Mouse (Mus musculus) intestine, postnatal 0 days (tissue): ENCODE measurements at regions not wholly inside any gene's neighbourhood (a gene's known extent, or its start where the extent isn't known, plus 50 kb on each side); places are given as distances from the start of the nearest gene placed in this dataset.

Source experiments
- ATAC-seq: fragments of 200-750 bp; cut with Nextera tagmentation; 2 replicates; pipeline ENCODE4 v1.8.0; 2017; ENCODE audit warnings: mild to moderate bottlenecking, moderate TSS enrichment, moderate library complexity
- H3K27ac ChIP-seq: fragments of 300-500 bp; sonication (generic); 2 replicates; pipeline ENCODE4 v1.5.1; 2014; ENCODE audit warnings: mild to moderate bottlenecking, low read depth, low read length, moderate library complexity
- H3K27me3 ChIP-seq: fragments of 300-500 bp; sonication (generic); replicated peaks from 2 replicates; pipeline ENCODE4 v1.6.1; 2014; ENCODE audit warnings: low read length, mixed read lengths; ENCODE audit not compliant: control insufficient read depth, insufficient read depth
- H3K36me3 ChIP-seq: fragments of 300-500 bp; sonication (generic); 2 replicates; pipeline ENCODE4 v1.6.1; 2014; ENCODE audit warnings: mild to moderate bottlenecking, moderate library complexity; ENCODE audit not compliant: control insufficient read depth, insufficient read depth
- H3K4me1 ChIP-seq: fragments of 300-500 bp; sonication (generic); replicated peaks from 2 replicates; pipeline ENCODE4 v1.6.1; 2014; ENCODE audit warnings: antibody characterized with exemption, low read length, mixed read lengths; ENCODE audit not compliant: control insufficient read depth, insufficient read depth
- H3K4me2 ChIP-seq: fragments of 300-500 bp; sonication (generic); replicated peaks from 2 replicates; pipeline ENCODE4 v1.6.1; 2014; ENCODE audit warnings: low read depth, mild to moderate bottlenecking, moderate library complexity
- H3K4me3 ChIP-seq: fragments of 300-500 bp; sonication (generic); 2 replicates; pipeline ENCODE4 v1.5.1; 2014; ENCODE audit warnings: low read depth, low read length
- H3K9ac ChIP-seq: fragments of 300-500 bp; sonication (generic); 2 replicates; pipeline ENCODE4 v1.6.1; 2014; ENCODE audit warnings: mild to moderate bottlenecking, low read depth, low read length
- H3K9me3 ChIP-seq: fragments of 300-500 bp; sonication (generic); 2 replicates; pipeline ENCODE4 v1.6.1; 2016; ENCODE audit warnings: mixed run types; ENCODE audit not compliant: control insufficient read depth
- CTCF ChIP-seq: sonication (generic); IDR thresholded peaks from 2 replicates; pipeline ENCODE4 v1.5.1; 2016; ENCODE audit warnings: low read depth, mild to moderate bottlenecking, control low read depth, antibody characterized with exemption, moderate library complexity
- WGBS: fragments of 180-500 bp; shearing (Covaris S2); extraction: QIAGEN DNeasy Blood & Tissue Kit; methylation state at CpG from one replicate; pipeline ENCODE4 v1.1.7; 2014; 5-methylcytosine and 5-hydroxymethylcytosine counted together

- no peaks in the 10 kb centered on the region for H3K4me1 ChIP-seq
- no peak overlapping the region for H3K9ac ChIP-seq
- H3K4me2 ChIP-seq, result no peak overlapping the region
- H3K4me3 ChIP-seq, result no peak overlapping the region
- no peaks in the 10 kb centered on the region for H3K27me3 ChIP-seq
- H3K9me3 ChIP-seq, result no peaks in the 10 kb centered on the region
- H3K36me3 ChIP-seq, result no peaks in the 10 kb centered on the region
- TF ChIP-seq CTCF, result no peak
- ATAC-seq, result no peak
- 89% methylated on average over 3 of the region's 3 CpGs for WGBS
- no peak overlapping the region for H3K27ac ChIP-seq
Observed at GRCm38 (mm10) chr12:15115556-15115955, 701.2 kb downstream of the Trib2 start.

- H3K27ac ChIP-seq, result no peak overlapping the region
- ATAC-seq, result no peak
- no peak overlapping the region for H3K4me2 ChIP-seq
- H3K4me1 ChIP-seq, result no peaks in the 10 kb centered on the region
- no peaks in the 10 kb centered on the region for H3K9me3 ChIP-seq
- H3K9ac ChIP-seq, result no peak overlapping the region
- H3K4me3 ChIP-seq, result no peak overlapping the region
- no peak for TF ChIP-seq CTCF
- no peaks in the 10 kb centered on the region for H3K36me3 ChIP-seq
- H3K27me3 ChIP-seq, result no peaks in the 10 kb centered on the region
- WGBS, result 88% methylated on average over 14 of the region's 14 CpGs
Observed at GRCm38 (mm10) chr12:15114793-15115192, 701.9 kb downstream of the Trib2 start.

DNA sequence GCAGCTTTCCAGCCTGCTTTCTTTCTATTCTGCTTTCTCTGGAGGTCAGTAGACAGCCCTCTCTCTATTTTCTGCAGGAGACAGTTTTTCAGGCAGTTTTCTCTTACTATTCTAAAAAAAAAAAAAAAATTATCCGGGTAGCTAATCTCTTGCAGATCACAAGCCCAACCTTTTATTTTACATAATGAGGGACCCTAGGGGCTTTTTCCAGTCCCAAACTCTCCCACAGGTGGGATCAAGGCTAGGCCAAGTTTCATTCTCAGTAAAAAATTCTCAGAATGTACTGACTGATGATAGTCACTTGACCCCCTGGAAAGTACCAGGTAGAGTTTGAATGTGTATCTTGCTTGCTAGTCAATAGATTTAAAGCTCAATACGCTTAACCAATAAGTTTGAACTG, 705.7 kb downstream of the Trib2 start:
- Histone ChIP-seq H3K4me1 (no peaks in the 10 kb centered on the region), H3K9me3 (no peaks in the 10 kb centered on the region), H3K36me3 (no peaks in the 10 kb centered on the region), H3K4me3 (no peak overlapping the region), H3K27ac (no peak overlapping the region), H3K4me2 (no peak overlapping the region), H3K9ac (no peak overlapping the region), H3K27me3 (no peaks in the 10 kb centered on the region)
- ATAC-seq, result no peak
- no peak for TF ChIP-seq CTCF
- WGBS, result 78% methylated on average over 2 of the region's 2 CpGs

- ATAC-seq, result no peak
- no peak for TF ChIP-seq CTCF
- no peaks in the 10 kb centered on the region for H3K36me3 ChIP-seq
- WGBS, result 84% methylated on average over 2 of the region's 2 CpGs
- no peaks in the 10 kb centered on the region for H3K4me1 ChIP-seq
- H3K4me3 ChIP-seq, result no peak overlapping the region
- no peak overlapping the region for H3K4me2 ChIP-seq
- H3K27ac ChIP-seq, result no peak overlapping the region
- no peaks in the 10 kb centered on the region for H3K9me3 ChIP-seq
- no peak overlapping the region for H3K9ac ChIP-seq
- H3K27me3 ChIP-seq, result no peaks in the 10 kb centered on the region
Observed at GRCm38 (mm10) chr12:15104876-15105275, 711.8 kb downstream of the Trib2 start.

- ATAC-seq, result no peak
- no peak overlapping the region for H3K27ac ChIP-seq
- 76% methylated on average over 2 of the region's 2 CpGs for WGBS
- no peaks in the 10 kb centered on the region for H3K4me1 ChIP-seq
- H3K36me3 ChIP-seq, result no peaks in the 10 kb centered on the region
- TF ChIP-seq CTCF, result peak; percentile 65
- no peaks in the 10 kb centered on the region for H3K27me3 ChIP-seq
- no peak overlapping the region for H3K9ac ChIP-seq
- no peak overlapping the region for H3K4me2 ChIP-seq
- no peak overlapping the region for H3K4me3 ChIP-seq
- H3K9me3 ChIP-seq, result no peaks in the 10 kb centered on the region
Observed at GRCm38 (mm10) chr12:15078615-15079014, 738.1 kb downstream of the Trib2 start.

- no peak overlapping the region for H3K4me3 ChIP-seq
- H3K9me3 ChIP-seq, result no peaks in the 10 kb centered on the region
- H3K9ac ChIP-seq, result no peak overlapping the region
- no peaks in the 10 kb centered on the region for H3K4me1 ChIP-seq
- H3K36me3 ChIP-seq, result no peaks in the 10 kb centered on the region
- no peak for TF ChIP-seq CTCF
- ATAC-seq, result no peak
- no peak overlapping the region for H3K4me2 ChIP-seq
- 78% methylated on average over 1 of the region's 1 CpGs for WGBS
- H3K27ac ChIP-seq, result no peak overlapping the region
- H3K27me3 ChIP-seq, result no peaks in the 10 kb centered on the region
Observed at GRCm38 (mm10) chr12:15064351-15064750, 752.4 kb downstream of the Trib2 start.

GRCm38 (mm10) chr12:15051387-15051786, 765.3 kb downstream of the Trib2 start:
- H3K27ac ChIP-seq, result no peak overlapping the region
- H3K9me3 ChIP-seq, result no peaks in the 10 kb centered on the region
- H3K36me3 ChIP-seq, result no peaks in the 10 kb centered on the region
- no peak overlapping the region for H3K9ac ChIP-seq
- no peak for TF ChIP-seq CTCF
- no peak for ATAC-seq
- H3K4me1 ChIP-seq, result no peaks in the 10 kb centered on the region
- 86% methylated on average over 5 of the region's 5 CpGs for WGBS
- H3K4me3 ChIP-seq, result no peak overlapping the region
- H3K4me2 ChIP-seq, result no peak overlapping the region
- H3K27me3 ChIP-seq, result no peaks in the 10 kb centered on the region
